Mouse (Mus musculus) spleen, adult 2 months (tissue): ENCODE measurements around the gene Rbms3.

Source experiments
- CTCF ChIP-seq: fragments of 200-500 bp; IDR thresholded peaks from 2 replicates; pipeline ENCODE4 v1.5.1; 2011; ENCODE audit warnings: mild to moderate bottlenecking, inconsistent platforms; ENCODE audit not compliant: insufficient read depth, insufficient read length, insufficient replicate concordance; ENCODE audit errors: extremely low read depth
- POLR2A ChIP-seq: fragments of 200-500 bp; IDR thresholded peaks from 2 replicates; pipeline ENCODE4 v1.6.1; 2011; ENCODE audit warnings: low read depth, low read length, inconsistent platforms

- no peak for TF ChIP-seq CTCF
- no peak for TF ChIP-seq POLR2A
Measured at GRCm38 (mm10) chr9:116857151-116857550, 772.6 kb downstream of the Rbms3 start.
